Mouse (Mus musculus) urinary bladder, postnatal 4 days (tissue): ENCODE results near the gene Iqgap3.
A peak's percentile ranks its signal among the peaks of the same experiment; 100 is the strongest.

Source experiments
- DNase-seq, 2 experiments: peaks; one replicate each; pipeline ENCODE4 v3.0.0; 2021 to 2022; ENCODE audit warnings: low spot score in 2 of 2

Iqgap3 gene

GRCm38 (mm10) chr3:88138336-88139242 is 56.8 kb downstream of the Iqgap3 start:
- DNase-seq = peak; percentile 89 to 92

- DNase-seq = no peak
These were observed 57.7 kb downstream of the Iqgap3 start for GRCm38 (mm10) chr3:88139243-88140177.

- peak in 1 of 2 experiments; percentile 37 for DNase-seq
These were observed 58.6 kb downstream of the Iqgap3 start for GRCm38 (mm10) chr3:88140178-88140902.

GRCm38 (mm10) chr3:88140903-88141430 is 59.2 kb downstream of the Iqgap3 start:
- no peak for DNase-seq

GRCm38 (mm10) chr3:88141439-88141786 is 59.6 kb downstream of the Iqgap3 start:
- no peak for DNase-seq

GRCm38 (mm10) chr3:88141787-88142523 is 60.2 kb downstream of the Iqgap3 start, which contains the start of gene Mef2d:
Mef2d (plus strand) TSS chr3:88142372.
- DNase-seq = peak; percentile 95

GRCm38 (mm10) chr3:88142546-88142915 is 60.8 kb downstream of the Iqgap3 start:
- DNase-seq = no peak

GRCm38 (mm10) chr3:88142916-88143771 is 61.4 kb downstream of the Iqgap3 start:
- peak in 1 of 2 experiments; percentile 52 for DNase-seq

GRCm38 (mm10) chr3:88143961-88144486 is 62.3 kb downstream of the Iqgap3 start:
- DNase-seq = no peak

GRCm38 (mm10) chr3:88144648-88145410 is 63.1 kb downstream of the Iqgap3 start:
- no peak for DNase-seq

- DNase-seq = no peak
These were observed 63.6 kb downstream of the Iqgap3 start for GRCm38 (mm10) chr3:88145411-88145782.

- DNase-seq = no peak
These were observed 64.2 kb downstream of the Iqgap3 start for GRCm38 (mm10) chr3:88145952-88146351.

- DNase-seq = no peak
These were observed 64.8 kb downstream of the Iqgap3 start for GRCm38 (mm10) chr3:88146376-88147112.

GRCm38 (mm10) chr3:88147444-88147843 is 65.7 kb downstream of the Iqgap3 start:
- DNase-seq = no peak

- no peak for DNase-seq
These were observed 66.1 kb downstream of the Iqgap3 start for GRCm38 (mm10) chr3:88147866-88148265.

- DNase-seq = no peak
These were observed 66.6 kb downstream of the Iqgap3 start for GRCm38 (mm10) chr3:88148354-88148753.

GRCm38 (mm10) chr3:88148776-88149509 is 67.2 kb downstream of the Iqgap3 start:
- no peak for DNase-seq
